Mouse (Mus musculus): ENCODE measurements around the gene Vmn1r53.
"Not testable (repeated sequence)": the region's sequence is repeated elsewhere in the genome, so short reads cannot be mapped to it uniquely, and the experiment has no call there.

Gene Vmn1r53

DNA sequence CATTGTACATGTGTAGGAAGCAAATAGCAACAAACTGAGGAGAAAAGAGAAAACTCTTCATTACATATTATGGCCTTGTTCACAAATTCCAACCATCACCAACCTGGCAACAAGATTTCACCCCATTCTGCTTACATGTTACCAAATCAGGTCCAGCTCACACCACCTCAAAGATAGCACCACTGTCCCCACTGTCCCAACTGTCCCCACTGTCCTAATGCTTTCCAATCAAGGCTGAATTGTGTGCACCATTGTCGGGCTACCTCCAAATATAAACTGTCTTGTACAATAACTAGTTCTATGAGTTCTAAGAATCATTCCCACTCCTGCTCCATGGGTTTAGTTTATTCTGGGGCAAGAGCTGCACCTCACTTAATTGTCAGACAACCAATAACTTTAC lies at the start of gene Vmn1r53:
Gene Vmn1r53 (minus strand): TSS at position 101 of the 400 bp plus-strand sequence.
- DNase-seq = no peak

DNA sequence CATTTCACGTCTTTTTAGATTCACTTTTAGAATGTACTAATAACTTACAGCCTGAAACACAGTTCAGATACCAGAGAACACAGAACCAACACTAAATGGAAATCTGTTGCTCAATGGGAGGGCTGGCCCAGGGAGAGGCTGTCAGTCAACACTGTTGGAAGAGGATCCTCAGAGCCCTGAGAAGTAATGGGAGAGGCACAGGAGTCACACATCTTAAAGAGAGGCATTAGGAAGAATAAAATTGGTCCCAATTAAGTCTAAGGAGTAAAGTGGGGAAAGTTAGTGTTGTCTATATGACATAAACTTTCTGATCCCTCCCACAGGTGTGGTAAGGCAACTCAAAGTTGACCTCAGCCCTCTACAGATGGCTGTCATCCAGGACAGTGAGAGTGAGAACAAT lies 21.8 kb upstream of the Vmn1r53 start, which contains the start of gene Vmn1r54:
Gene Vmn1r54 (plus strand): TSS at position 301 of the 400 bp plus-strand sequence.
- DNase-seq = no peak

- no peak for DNase-seq
These were observed 19.8 kb upstream of the Vmn1r53 start for GRCm38 (mm10) chr6:90244019-90244418.

- no peak for DNase-seq
These were observed 8.4 kb upstream of the Vmn1r53 start for GRCm38 (mm10) chr6:90232681-90233080.

GRCm38 (mm10) chr6:90232114-90232513 lies 7.9 kb upstream of the Vmn1r53 start:
- DNase-seq = peak in 1 of 2 experiments; percentile 6

DNA sequence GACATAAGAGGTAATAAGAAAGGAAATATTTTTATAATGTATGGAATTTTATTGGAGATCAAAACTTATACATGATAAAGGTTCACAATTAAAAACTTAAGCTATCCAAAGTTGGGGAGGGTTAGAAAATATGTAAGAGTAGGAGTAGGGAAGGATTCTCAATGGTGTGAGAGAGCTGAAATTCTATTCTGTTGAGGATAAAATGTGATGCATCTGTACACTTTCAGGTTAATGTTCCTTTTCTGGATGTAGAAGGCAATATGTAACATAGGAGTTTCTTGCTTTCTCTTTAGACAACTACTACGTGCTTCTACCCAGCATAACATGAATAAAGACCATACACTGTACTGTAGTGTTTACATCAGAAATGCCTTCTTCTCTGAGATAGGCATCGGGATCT lies 21.7 kb downstream of the Vmn1r53 start, which contains the start of gene V1ra8:
Gene V1ra8 (plus strand): TSS at position 301 of the 400 bp plus-strand sequence.
- DNase-seq = not testable (repeated sequence)

DNA sequence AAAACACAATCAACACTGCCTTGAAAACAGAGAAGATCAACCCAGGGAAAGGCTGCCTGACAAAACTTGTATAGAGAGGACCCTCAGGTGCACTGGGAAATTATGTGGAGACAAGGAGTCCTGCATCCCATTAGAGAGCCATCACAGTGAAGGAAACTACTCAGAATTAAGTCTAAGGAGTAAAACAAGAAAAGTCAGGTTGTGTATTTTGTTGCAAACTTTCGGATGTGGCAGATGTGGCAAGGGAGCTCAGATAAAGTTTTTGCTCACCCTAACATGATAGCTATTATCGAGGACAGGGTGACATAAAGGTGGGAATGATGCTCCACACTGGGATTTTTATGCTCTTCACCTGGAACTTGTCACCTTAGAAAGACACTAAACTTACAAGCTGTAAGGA lies 49.7 kb downstream of the Vmn1r53 start, which contains the start of gene Vmn1r52:
Gene Vmn1r52 (plus strand): TSS at position 301 of the 400 bp plus-strand sequence.
- DNase-seq = no peak
